Mouse (Mus musculus): ENCODE measurements around the gene Plcb1.

Plcb1 gene

DNA sequence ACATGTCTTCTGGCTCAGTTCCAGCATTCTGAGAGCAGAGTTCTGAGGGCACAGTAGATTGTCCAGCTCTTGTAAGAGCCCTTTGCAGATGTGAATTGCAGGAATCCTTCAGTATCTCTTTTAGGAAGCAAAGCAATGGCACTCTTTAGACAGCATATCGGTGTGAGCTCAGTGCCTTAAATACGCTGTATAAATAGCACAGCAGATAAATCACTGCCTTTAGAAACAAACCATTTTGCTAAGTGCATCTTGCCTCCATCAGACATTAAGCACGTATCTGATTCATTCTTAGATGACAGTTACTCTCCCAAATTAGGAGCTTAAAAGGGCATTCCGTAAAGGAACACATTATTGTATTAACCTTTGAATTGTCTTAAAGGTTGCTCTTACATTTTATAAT is 416.5 kb downstream of the Plcb1 start:
- no peak for DNase-seq (ENCODE audit: low read depth, low spot score)

DNA sequence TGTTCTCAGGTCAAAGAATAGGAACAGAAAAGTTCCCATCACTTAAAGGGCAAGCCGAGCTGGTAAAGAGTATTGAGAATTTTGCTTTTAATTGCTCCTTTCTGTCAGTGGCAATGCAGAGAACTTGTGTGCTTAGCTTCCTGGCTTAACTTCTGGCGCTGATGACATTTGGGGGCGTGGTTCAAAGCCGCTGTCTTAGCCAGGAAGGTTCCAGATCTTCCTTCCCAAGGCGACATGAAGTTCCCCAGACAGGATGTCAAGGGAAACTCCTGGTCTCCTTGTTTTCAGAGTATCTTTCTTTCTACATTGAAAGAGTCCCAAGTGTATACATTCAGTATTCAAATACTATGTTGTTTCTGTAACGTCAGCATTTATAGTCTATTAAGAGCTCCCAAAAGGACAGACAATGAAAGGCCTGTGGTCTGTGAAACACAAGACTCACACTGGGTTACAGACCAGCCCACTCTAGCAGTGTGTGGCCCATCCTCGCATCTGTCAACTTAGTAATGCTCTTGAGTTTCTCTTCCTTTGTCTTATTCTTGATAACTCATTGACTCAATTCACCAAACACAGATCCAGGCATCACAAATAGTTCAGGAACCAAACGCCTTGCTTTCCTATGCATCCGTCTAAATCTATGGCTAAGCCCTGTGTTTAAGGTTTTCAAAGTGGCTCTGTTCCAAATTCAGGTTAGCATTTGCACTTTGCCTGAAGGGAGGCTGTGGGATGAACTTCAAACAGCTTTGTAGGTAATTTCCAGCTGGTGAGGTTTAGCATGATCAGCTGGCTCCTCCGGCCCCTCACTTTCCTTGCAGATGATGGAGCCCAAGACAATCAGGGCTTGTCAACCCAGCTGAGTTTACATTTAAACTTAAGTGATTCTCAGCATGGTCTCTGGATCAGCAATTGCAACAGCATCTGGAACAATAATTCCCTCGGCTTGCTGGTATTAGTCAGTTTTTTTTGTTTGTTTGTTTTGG is 418.6 kb downstream of the Plcb1 start:
- no peak for DNase-seq (ENCODE audit: low read depth, low spot score)

DNA sequence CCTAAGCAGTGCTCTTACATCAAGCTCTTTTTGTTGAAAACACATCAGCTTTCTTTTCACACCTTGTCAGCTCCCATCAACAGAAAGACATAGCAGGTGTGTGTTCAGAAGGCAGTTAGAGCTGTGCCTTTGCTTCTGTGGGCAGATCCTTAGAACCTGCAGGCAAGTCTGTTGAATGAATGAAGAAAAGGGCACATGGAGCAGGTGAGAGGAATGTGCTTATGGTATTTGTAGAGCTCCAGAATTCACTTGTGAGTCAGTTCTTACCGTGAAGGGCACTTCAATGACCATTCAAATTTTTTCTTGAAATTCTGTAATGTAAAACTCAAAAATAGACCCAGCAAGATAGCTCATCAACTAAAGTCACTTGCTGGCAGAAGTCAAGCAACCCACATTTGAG is 423.0 kb downstream of the Plcb1 start:
- DNase-seq (ENCODE audit: low read depth, low spot score): no peak

DNA sequence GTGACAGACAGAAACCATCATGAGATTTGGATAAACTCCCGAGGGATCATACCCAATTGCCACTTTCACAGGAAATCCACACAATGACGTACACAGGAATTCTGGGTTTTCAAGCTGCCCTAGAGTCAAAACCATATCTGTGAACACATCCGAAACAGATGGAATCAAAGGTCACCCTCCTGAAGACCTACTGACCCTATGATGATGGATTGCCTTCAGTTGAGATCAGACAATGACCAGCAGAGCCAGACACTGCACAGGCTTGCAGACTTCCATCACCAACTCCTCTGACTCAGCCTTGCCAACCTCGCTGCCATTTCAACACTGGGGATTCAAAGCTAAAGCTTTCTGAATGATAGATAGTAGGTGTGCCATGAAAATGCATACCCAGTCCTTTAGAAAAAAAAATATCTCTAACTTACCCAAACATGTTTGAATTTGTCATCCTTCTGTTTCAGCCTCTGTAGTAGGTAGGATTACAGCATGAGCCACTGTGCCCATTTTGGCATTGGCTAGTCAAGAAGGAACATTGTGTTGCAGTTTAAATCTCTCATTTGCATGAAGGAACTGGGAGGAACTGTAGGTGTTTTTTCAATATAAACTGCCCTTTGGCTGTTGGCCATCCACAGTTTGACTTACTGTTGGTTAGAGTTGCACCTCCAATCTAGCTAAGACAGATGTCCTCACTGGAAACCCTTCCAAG is 429.0 kb downstream of the Plcb1 start:
- no peak for DNase-seq (ENCODE audit: low read depth, low spot score)

DNA sequence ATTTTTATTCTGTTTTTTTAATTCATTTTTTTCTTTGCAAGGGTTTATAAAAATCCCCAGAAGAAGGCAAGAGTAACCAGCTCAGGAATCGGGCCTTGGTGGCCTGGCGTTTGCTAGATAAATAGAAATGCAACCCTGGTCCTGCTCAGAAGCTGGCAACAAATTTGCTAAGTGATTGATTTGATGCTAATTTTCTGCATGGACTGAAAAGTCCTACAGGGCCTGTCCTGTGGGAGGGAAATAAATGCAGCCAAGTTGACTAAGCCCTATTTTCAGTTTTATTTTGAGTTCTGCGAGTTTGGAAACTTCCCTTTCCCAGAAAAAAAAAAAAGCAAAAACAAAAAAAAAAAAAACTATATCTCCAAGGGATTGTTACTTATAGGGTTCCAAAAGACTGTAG is 433.5 kb downstream of the Plcb1 start:
- no peak for DNase-seq (ENCODE audit: low read depth, low spot score)

DNA sequence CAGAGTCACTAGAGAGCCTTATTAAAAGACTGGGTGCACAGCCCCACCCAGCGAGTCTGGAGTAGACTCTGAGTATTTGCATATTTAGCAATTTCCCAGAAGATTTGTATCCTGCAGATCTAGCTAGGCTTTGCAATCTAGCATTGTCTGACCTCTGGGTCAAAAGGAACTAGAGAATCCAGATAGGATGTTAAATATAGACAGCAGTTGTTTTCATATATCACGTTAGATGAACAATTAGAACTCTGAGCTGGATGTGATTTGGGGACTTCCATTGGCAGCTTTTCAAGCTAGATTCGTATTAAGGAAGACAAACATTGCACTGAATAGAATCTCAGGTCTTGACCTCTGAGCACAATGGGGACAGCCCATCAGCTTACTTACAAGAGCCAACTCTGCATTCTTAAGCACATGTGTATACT is 439.7 kb downstream of the Plcb1 start:
- no peak for DNase-seq (ENCODE audit: low read depth, low spot score)

DNA sequence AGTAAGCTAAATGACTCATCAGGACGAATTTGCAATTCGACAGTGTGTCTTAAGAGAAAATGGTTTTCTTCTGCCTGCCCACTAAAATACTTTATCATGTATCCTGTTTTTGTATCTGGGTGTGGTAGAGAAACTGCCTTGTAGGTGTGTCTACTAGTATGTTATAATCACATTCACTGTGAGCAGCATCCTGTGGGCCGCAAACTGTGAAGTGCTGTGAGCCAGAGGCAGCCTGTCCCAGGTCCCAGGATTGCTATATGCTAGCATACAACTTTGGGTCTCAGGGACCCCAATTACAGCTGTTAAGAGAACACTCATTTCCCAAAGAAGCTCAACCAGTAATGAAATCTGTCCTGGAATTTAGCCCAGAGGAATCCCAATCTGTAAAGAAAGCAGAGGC is 444.4 kb downstream of the Plcb1 start:
- DNase-seq (ENCODE audit: low read depth, low spot score): no peak

DNA sequence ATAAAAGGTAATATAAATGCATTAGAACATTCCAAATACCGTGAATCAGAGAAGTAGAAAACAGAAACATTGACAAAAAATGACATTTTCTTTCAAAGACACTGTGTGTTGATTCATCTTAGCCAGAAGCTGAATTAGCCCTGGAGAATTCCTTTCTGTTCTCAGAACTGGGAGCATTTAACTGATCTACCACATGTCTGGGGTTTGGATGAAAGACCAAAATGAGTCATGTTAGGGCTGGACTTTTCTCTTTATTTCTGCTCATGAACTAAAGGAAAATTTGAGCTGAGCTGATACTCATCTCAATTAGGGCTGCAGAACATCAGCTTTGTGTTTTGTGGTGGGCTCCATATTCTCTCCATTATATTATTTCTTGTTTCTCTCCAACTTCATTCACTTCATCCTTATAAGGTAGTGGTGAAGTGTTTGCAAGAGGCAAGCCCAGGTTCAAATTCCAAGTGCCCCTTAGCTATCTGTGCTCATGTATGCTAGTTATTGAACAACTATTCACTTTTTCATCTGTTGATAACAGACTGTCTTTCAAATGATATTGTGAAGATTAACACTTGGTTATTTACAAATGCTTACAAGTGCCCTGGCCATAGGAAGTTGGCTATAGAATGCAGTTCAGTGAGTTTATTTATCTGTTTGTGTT is 456.9 kb downstream of the Plcb1 start:
- DNase-seq (ENCODE audit: low read depth, low spot score): no peak

DNA sequence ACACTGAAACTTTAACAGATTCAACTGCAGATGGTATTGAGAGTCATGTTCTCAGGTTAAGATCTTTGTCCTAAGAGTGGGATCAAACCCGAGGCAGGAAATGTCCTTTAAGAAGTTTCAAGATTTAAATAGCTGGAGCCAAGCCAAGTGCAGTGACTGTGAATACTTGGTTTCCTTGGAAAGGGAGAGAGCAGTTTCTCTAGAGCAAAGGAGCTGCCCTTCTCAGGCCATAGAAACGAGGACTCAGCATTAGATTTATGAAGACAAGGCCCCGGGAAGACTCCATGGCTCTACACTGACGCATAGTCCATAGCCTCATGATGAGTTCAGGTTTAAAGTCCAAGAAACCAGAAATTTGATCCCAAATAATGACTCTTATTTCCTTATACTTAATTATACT is 457.9 kb downstream of the Plcb1 start:
- DNase-seq (ENCODE audit: low read depth, low spot score): no peak

DNA sequence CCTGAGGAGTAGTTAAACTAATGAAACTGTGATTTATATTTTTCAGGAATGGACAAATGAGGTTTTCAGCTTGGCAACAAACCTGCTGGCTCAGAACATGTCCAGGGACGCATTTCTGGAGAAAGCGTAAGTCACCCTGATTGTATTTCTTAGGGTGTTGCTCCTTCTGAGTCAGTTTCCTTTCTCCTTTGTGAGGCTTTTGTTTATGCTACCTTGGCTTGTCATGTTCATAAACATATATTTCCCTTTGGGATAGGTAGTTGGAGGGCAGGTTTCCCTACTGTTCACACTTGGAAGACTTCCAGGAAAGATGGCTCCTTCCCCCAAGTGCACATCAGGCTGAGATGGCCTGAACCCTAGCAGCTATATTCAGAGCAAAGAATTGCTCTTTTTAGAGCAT is 464.1 kb downstream of the Plcb1 start:
- DNase-seq (ENCODE audit: low read depth, low spot score): no peak

DNA sequence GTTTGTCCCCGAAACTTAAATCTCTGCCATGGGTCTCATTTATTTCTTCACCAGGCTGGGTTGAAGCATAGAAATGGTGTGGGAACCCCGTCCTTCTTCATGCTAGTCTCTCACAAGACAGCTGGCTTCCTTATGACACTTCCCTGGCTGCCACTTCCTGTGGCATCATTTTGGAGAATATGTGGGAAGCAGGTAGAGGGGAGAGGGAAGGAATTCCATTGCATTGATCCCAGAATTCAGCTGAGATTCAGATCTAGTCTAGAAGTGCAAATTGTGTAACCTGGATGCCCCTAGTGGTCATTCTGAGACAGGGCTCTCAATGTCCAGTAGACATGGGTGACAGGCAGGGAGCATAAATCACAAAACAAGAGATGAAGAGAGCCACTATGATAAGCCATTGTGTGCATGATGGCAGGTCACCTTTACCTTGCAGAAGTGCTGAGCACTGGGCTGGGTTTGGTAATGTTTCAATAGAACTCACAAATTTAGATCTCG is 466.0 kb downstream of the Plcb1 start:
- DNase-seq (ENCODE audit: low read depth, low spot score): no peak

DNA sequence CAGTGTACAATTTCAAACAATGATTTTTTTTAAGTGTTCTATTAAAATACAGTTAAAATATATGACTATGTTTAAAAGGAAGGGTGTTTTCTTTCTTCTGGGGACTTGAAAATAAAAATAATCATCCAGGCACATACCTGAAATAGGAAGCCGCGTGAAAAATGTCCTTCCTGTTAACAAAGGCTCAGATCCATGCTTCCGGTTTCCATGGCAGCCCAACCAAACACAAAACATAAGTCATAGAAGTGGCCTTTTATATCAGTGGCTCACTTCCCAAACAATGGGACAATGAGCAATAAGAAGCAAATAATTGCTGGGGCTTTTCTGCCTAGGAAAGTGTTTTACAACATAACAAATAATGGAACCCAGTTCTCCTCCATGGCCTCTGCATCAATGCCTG is 473.3 kb downstream of the Plcb1 start:
- DNase-seq (ENCODE audit: low read depth, low spot score): no peak

DNA sequence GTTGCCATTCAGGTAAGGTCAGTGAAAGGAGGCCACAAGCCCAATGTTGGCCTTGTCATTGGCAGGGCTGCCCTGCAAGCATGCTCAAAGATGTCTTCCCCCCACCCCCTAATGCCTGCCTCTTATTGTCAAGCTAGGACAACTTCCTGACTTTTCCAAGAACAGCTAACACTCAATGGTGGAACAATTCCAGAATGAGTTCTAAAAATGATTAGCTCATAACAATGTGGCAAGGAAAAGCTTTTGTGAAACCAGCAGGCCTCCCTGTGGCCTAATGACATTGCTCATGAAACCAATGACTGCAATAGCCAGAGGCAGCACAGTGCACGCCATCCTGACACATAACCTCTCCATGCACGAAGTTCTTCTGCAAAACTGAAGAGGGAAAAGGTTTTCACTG is 478.1 kb downstream of the Plcb1 start:
- no peak for DNase-seq (ENCODE audit: low read depth, low spot score)

DNA sequence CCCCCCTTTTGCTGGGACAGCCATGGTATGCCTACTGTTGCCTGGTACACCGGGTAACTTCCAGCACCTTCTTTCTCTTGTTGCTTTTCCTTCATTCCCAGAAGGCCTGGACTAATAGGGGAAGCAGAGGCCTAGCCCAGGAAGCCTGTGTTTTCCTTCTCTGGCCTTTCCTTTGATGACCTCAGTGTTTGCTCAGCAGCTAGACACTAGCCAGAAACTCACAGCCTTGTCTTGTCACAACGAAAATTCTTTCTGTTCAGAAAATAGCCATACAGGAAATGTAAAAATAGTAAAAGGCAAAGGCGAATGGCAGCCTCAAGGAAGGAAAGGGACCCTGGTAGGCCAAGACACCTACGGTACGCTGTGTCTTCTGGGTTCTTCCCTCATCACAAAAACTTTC is 489.1 kb downstream of the Plcb1 start:
- no peak for DNase-seq (ENCODE audit: low read depth, low spot score)

DNA sequence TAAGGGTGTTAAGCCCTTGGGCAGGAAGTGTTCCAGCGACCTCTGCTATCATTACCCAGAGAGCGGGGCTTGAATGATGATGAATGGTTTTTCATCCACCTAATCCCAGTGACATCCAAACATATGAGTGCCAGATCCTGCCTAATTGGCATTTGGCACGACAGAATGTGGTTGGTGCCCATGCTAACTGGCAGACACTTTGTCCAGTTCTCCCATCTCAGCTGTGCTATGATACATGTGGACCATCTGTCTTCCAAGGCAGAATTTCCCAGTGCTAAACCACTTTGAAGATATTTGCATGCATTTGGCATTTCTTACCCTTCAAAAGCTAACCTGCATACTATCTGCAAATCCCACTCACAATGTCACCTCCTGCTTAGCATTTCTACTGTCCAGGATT is 492.6 kb downstream of the Plcb1 start:
- DNase-seq (ENCODE audit: low read depth, low spot score): peak; percentile 60

DNA sequence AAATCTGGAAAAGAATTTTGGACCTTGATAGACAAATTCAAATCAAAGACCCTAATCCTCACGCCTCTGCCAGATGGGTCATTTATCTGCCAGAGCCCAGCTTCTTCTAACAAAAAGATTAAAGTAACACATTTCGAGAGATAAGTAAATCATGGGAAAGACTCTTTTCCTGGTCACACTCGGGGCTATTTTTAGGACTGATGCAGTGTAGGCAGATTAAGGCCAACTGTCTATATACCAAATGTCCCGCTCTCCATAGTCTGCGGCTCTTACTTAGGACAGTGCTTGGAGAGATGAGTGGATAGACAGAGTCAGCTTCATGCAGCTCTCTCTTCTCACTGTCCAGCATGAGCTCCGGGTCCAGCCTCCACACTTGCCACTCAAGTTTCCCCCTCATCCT is 493.2 kb downstream of the Plcb1 start:
- DNase-seq (ENCODE audit: low read depth, low spot score): no peak

DNA sequence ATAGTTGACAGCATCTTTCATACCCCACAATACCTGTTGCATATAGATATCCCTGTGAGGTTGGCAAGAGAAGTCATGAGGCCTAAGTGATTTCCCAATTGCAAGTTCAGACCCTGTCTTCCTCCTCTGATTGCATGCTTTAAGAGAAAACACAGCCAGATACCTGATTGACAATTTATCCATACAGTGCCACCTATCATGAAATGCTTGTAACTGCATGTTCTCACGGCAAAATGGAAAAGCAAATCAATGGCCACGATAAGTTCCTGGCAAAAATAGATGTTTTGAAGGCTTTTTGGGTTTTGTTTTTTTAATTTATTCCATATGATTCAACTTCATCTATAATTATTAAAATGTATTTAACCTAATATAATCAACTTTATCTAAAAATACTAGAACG is 497.9 kb downstream of the Plcb1 start:
- no peak for DNase-seq (ENCODE audit: low read depth, low spot score)

DNA sequence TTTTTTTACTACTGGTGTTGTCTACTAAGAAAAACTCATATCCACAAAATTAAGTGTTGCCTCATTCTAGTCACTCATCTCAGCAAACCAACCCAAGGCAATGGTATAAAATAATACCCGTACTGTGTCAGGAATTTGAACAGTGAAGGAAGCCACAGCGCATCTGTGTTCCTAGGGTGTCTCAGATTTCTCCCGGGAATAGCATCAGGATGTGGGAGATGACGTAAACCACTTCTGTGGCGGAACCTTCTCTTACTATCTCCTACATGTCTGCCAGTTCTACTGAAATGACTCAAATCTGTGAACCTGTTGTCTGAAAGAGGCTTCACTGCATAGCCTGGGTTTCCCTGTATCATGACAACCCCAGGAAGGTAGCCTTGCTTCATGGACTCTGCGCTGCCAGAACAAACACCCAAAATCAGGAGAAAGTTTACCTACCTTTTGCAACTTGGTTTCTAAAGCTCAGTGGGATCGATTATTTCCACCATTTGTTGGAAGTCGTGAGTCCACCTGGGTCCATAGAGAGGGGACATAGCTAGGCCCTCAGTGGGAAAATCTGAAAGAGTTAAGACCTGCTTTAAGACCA is 510.4 kb downstream of the Plcb1 start:
- DNase-seq (ENCODE audit: low read depth, low spot score): no peak

DNA sequence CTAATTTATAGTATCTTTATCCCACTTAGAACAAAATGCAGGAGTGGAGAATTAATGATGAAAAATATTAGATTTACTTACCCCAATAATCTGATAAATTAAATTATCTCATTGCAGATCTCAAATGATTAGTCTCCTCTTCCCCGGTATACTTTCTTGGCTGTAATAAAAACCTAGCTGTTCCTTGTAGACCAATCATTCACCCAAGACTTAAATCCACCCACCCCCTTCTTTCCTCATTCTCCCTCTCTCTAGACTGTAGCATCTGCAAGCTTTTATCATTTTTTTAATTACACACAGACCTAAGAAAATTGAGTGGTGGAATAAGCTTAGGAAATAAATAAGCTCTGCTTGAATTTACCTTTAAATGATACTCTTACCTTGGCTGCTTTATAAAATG is 514.6 kb downstream of the Plcb1 start:
- DNase-seq (ENCODE audit: low read depth, low spot score): no peak

DNA sequence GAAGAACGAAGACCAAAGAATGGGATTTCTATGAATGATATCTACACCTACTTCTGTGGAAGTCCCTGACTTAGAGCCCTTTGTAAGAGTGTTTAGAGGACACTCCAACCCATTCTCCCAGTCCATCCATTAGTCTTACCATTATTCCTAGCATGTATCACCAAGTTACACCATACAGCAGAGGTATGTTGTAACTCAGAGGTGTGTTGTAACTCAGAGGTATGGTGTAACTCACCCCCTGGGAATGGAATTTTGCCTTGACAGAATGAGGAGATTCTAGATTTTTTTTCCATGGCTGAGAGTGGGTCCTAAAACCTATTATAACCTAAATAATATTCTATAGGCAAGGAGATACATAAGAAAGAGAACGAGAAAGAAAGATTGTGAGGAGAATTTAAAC is 516.6 kb downstream of the Plcb1 start:
- no peak for DNase-seq (ENCODE audit: low read depth, low spot score)

DNA sequence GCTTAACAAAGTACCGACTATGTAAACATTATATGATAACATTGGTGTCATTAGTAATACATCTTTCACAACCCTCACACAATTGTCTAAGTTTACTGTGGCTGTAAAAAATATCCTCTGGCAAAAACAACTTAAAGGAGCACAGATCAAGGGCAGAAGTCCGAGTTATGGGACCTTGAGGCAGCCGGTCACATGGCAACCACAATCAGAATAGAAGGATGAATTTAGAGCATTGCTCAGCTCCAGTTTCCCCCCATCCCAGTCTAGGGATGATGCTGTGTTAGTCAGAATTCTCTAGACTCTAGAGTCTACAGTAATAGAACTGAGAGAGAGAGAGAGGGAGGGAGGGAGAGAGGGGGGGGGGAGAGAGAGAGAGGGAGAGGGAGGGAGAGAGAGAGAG is 519.3 kb downstream of the Plcb1 start:
- DNase-seq (ENCODE audit: low read depth, low spot score): no peak

Data from brain, embryonic 18.5 days (tissue).